In the genomic region with DNA sequence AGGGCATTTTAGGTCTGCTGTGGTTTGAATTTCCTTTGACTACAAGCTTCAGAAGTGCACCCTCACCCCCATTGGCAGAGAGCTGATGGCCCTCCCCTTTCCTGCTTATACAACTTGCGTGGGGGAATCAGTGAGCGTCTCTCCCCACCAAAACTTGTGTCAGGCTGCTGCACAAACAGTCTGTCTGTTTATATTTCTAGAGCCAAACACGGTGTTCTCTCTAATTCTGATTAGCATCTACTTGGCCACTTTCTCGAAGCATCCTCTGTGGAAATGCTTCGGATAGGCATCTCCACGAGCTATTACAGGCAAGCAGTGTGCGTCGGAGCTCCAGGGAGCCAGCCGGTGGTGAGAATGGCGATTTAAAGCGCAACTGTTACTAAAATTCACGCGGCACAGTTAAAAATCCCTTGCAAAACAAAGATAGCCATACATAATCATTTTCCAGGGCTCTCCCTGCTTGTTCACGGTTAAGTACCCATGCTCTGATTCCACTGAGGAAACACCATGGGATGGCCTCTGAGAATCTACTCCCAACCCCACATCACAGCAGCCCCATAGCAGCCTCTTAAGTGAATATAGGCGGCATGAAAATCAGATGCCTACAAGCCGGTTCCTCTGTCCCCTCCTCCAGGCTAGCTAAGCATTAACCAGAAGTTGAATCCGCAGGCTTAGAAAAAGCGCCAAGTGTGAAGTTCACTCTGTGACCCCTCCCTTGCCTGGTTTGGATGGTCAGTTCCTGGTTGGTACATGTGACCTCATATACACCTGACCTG, we compare ENCODE assay signal across 8 mouse cellular contexts.
DNase-seq lines count a peak whose midpoint lies in the region; ATAC-seq and TF ChIP-seq lines count a peak whose summit lies in the region.

No protein-coding gene starts in this region.

- H3K4me1 ChIP-seq in embryonic facial prominence, embryonic 10.5 days, result peaks cover 19% of the 10 kb centered on the region
- peaks cover 9% of the 10 kb centered on the region for H3K4me1 ChIP-seq in neural tube, embryonic 15.5 days

- CTCF ChIA-PET in Patski (lab: Charles Lee), result interaction anchor here (0.7 to 1.6 kb wide), 5 partner anchors 10 to 281 kb away, joined by 3 to 5 read pairs (median 4); no protein-coding TSS in a partner anchor

- H3K9me3 ChIP-seq in embryonic facial prominence, embryonic 10.5 days, result no peaks in the 10 kb centered on the region
- no peaks in the 10 kb centered on the region for H3K9me3 ChIP-seq in neural tube, embryonic 15.5 days (replicated peaks)

- peak overlapping the region; percentile 37; the same call in 1 of the 2 replicates for H3K9ac ChIP-seq in neural tube, embryonic 15.5 days (replicated peaks)

- no peak for TF ChIP-seq CTCF in Patski (IDR thresholded peaks at IDR 0.05)

- POLR2A ChIA-PET in Patski (lab: Charles Lee), result interaction anchor here (0.6 to 0.7 kb wide), 3 partner anchors 51 to 276 kb away, joined by 3 to 7 read pairs (median 4); no protein-coding TSS in a partner anchor

- no peaks in the 10 kb centered on the region for H3K27me3 ChIP-seq in Patski
- H3K27me3 ChIP-seq in embryonic facial prominence, embryonic 10.5 days (replicated peaks; ENCODE audit: low read depth, poor library complexity, severe bottlenecking), result no peaks in the 10 kb centered on the region
- H3K27me3 ChIP-seq in neural tube, embryonic 15.5 days (replicated peaks), result no peaks in the 10 kb centered on the region

- in situ Hi-C loops in Patski (cut with MboI; ENCODE audit: low pct_unique_long_range_greater_than_20kb), result loop anchor here (10.0 kb wide), 1 partner anchor 283 kb away; no protein-coding TSS in a partner anchor

- peak overlapping the region; percentile 58 for H3K4me2 ChIP-seq in neural tube, embryonic 15.5 days

- peak; percentile 86 for ATAC-seq in Patski
- ATAC-seq in neural tube, embryonic 15.5 days (ENCODE audit: low FRiP score), result no peak
- ATAC-seq in erythroblast, adult 5-6 weeks (replicated peaks; ENCODE audit: low FRiP score, poor library complexity, severe bottlenecking), result no peak
- no peak for ATAC-seq in granulocyte monocyte progenitor cell, adult 5-6 weeks (replicated peaks; ENCODE audit: poor library complexity, severe bottlenecking)

- intact Hi-C loops in gastrocnemius, postnatal 36 days (cut with DNase I), result no loop called here

- peak overlapping the region; percentile 17; the same call in 1 of the 2 replicates for H3K4me3 ChIP-seq in embryonic facial prominence, embryonic 10.5 days
- peak overlapping the region; percentile 19 for H3K4me3 ChIP-seq in neural tube, embryonic 15.5 days (replicated peaks)

- peak; percentile 77 for DNase-seq in Patski (ENCODE audit: low read depth, low spot score)
- DNase-seq in embryonic facial prominence, embryonic 10.5 days (ENCODE audit: low spot score), result no peak
- DNase-seq in kidney, adult 11 months, result peak; percentile 92
- peak; percentile 13 for DNase-seq in liver
- DNase-seq in gastrocnemius, postnatal 36 days, result no peak

- no peak overlapping the region for H3K27ac ChIP-seq in embryonic facial prominence, embryonic 10.5 days (replicated peaks)
- H3K27ac ChIP-seq in neural tube, embryonic 15.5 days (replicated peaks), result 0 out of 2 replicates have a peak overlapping the region, but pooled peaks have one; percentile 41

- no peaks in the 10 kb centered on the region for H3K36me3 ChIP-seq in embryonic facial prominence, embryonic 10.5 days (replicated peaks)
- H3K36me3 ChIP-seq in neural tube, embryonic 15.5 days, result no peaks in the 10 kb centered on the region

- 40% methylated on average over 18 of the region's 18 CpGs for WGBS in embryonic facial prominence, embryonic 10.5 days
- WGBS in neural tube, embryonic 15.5 days, result 12% methylated on average over 18 of the region's 18 CpGs

Comparison
In these comparisons a context has a peak if more than half of its experiments do, and no peak if none do; other contexts are left out.
1. DNase-seq: peak in Patski (single experiment), kidney, adult 11 months (single experiment) and liver (single experiment); none in embryonic facial prominence, embryonic 10.5 days (single experiment) and gastrocnemius, postnatal 36 days (0 of 2).